Mouse (Mus musculus) CD8-positive naive resting alpha-beta T cell, adult 2 months (primary cell): ENCODE measurements at regions not wholly inside any gene's neighbourhood (a gene's known extent, or its start where the extent isn't known, plus 50 kb on each side); places are given as distances from the start of the nearest gene placed in this dataset.
A peak's percentile ranks its signal among the peaks of the same experiment; 100 is the strongest.

Source experiments
- DNase-seq, 2 experiments: peaks; one replicate each; pipeline ENCODE4 v3.0.0; 2022; ENCODE audit warnings: low read depth in 2 of 2, low spot score in 2 of 2

GRCm38 (mm10) chr9:61168931-61169330 lies 203.2 kb upstream of the Tle3 start:
- peak in 1 of 2 experiments; percentile 15 for DNase-seq

DNA sequence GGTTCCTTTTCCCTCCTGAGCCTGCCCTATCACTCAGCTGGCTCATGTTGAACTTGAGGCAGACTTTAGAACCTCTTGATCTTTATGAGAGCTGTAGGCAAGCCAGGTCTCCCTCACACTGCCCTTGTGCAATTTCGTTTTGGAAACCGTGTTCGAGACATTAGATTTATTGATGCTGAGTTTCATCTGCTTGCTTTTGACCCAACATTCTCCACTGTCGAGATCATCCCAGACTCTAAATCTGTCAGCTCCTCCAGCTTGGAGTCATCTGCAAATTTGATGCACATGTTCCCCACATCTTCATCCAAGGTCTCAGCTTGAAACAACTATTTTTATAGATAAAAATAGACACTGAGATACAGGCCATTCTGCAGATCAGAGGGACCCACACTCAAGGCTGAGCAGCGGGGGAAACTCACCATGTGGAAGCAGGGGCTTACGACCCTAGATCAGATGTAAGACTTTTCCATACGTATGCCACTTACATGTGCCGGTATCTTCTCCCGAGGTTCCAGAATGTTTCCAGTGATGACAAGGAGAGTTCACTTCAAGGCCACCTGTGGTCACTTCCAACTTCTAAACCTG lies 202.6 kb upstream of the Tle3 start:
- no peak for DNase-seq

DNA sequence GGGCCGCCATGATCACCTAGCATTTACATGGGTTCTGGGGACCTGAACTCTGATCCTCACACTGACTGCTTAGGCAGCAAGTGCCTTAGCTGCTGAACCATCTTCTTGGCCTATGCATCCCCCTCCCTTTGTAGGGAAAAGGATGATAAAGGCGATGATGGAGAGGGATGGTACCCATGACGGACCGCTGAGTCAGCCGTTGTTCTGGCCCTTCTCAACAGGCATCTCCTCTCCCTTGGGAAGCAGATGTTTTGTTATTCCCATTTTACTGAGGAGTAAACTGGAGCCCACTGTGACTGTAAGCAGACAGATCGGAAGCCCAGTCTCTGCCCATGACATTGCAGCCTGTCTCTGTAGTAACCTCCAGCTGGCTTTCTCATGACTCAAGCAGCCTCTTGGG lies 201.2 kb upstream of the Tle3 start:
- no peak for DNase-seq

- DNase-seq, result no peak
Observed at GRCm38 (mm10) chr9:61172421-61172820, 199.7 kb upstream of the Tle3 start.

GRCm38 (mm10) chr9:61173548-61173947 lies 198.6 kb upstream of the Tle3 start:
- DNase-seq, result no peak

GRCm38 (mm10) chr9:61175381-61175780 lies 196.8 kb upstream of the Tle3 start:
- DNase-seq, result no peak

DNA sequence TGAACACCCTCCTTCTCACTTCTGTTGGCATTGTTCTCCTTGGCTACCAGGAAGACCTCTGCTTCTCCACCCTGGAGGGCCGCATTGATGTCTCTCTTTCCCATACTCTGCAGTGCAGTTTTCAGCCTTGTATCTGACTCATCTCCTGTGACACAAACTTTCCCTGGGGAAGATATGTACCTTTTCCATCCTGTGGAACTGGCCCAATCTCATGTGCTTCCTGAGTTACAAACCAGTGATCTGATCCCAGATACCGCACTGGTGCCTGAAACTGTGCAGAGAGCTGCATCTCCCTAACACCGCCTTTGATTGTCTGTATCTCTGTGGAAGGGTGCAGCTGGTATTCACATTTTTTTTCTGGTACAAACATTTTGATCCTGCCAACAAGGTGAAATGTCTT lies 195.3 kb upstream of the Tle3 start:
- no peak for DNase-seq

DNA sequence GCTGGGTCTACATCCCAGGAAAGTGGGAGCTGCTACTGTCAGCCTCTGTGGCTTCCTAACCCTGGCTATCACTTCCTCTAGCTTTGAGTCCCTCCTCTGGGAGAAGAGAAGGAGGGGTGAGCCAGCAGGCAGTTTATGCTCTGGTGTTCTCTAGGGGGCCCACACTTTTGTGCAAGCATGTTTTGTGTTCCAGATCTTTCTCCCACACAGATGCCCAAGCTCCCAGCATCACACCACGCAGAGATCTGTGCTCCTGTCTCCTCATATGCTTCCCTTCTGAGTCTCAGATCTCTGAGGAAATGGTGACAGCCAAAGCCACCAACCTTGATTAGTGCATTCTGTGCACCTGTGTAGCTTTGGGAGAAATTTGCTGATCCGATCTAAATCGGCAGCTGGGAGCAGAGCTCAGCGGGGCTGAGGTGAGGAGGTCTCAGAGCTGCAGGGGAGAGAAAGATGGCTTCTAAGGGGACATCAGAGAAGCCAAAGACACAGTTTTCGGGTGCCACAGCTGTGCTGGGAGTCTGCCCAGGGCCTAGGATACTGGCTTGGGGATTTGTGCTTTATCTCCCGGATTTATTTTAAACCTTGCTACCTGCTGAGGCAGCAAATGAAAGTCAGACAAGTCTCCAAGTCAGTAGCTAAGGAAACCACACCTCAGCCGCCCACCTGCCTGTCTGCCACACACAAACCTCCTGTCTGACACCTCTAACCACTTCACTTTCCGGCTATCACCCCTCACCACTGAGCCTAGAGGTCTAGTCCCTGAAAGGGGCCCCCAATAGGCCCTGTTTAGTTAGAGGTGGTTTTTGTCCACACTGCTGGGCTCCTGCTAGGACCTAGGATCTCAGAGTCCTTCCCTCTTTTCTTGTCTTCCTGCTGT lies 185.4 kb upstream of the Tle3 start:
- peak; percentile 36 to 38 for DNase-seq

DNA sequence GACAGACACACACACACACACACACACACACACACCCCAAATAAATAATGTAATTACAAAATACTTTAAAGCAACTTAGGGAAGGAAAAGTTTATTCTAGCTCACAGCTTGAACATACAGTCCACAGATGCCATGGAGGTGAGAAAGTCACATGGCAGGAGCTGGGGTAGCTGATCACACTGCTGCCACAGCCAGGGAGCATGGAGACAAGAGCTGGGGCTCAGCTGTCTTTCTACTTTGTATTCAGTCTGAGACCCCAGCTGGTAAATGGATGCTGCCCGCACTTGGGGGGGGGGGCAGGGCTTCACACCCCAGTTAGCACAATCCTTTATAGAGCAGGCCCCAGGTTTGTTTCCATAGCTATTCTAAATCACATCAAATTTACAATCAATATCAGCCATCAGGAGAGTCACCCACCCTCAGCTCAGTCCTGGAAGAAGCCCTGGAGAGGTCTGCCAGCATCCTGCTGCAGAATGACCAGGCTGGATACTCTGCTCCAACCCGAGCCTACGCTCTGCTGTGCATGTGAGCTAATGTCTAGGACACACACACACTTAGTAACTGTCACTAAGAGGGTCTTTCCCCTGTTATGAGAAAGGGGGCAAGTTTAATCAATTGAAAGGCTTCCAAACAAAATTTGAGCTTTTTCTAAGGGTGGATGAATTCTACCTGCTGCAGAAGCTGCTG lies 184.3 kb upstream of the Tle3 start:
- DNase-seq, result no peak

GRCm38 (mm10) chr9:61189295-61189694 lies 182.9 kb upstream of the Tle3 start:
- no peak for DNase-seq

- DNase-seq, result no peak
Observed at GRCm38 (mm10) chr9:61199077-61199753, 173.0 kb upstream of the Tle3 start.

- DNase-seq, result no peak
Observed at GRCm38 (mm10) chr9:61199891-61200290, 172.3 kb upstream of the Tle3 start.

GRCm38 (mm10) chr9:61200295-61200955 lies 171.7 kb upstream of the Tle3 start:
- DNase-seq, result no peak

DNA sequence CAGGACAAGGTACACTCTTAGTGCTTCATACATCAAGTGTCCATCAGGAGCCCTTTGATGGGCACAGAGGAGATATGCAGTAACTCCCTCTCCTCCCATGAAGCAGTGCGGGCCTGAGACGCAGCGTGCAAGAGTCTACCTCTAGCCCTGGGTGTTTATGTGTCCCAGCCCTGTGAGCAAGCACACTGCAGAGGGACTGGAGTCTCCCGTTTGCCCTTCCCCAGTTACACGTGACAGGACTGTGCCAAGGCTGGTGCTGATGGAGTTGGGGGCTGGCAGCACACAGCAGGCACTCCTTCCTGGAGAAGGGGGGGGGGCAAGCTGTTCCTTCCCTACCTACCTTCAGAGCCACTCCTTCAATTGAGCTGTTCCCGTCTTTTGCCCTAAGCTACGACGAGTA lies 167.1 kb upstream of the Tle3 start:
- DNase-seq, result no peak

GRCm38 (mm10) chr9:61206725-61207365 lies 165.3 kb upstream of the Tle3 start:
- no peak for DNase-seq

GRCm38 (mm10) chr9:61207423-61208150 lies 164.6 kb upstream of the Tle3 start:
- DNase-seq, result no peak

GRCm38 (mm10) chr9:61211627-61212026 lies 160.5 kb upstream of the Tle3 start:
- DNase-seq, result no peak

DNA sequence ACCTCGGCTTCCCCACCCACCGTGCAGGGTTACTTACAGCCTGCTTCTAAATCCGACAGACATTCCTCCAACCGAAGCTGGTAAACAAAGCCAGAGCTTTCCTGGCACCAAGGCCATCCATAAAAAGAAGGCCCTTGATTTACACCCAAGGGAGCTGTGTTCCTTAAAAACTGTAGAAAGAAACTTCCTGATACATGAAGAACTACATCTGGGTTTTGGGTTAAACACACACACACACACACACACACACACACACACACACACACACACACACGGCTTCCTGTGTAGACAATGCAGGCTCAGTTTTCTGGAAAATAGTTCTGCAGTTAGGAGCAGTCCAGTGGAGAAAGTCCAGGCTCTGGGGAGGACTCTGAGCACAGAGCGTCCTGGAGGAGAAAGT lies 157.2 kb upstream of the Tle3 start:
- DNase-seq, result no peak

- no peak for DNase-seq
Observed at GRCm38 (mm10) chr9:61216012-61216770, 156.0 kb upstream of the Tle3 start.
